Mouse (Mus musculus): Measurements from ENCODE around the gene AI597479.

AI597479 gene

GRCm38 (mm10) chr1:43112882-43113281 is 14.4 kb downstream of the AI597479 start:
- ChIA-PET POLR2A (no interaction called here), CTCF (interaction anchor here in 3 of 4 experiments (0.8 kb wide), 3 partner anchors 12 to 156 kb away, joined by 3 to 8 read pairs (median 4); no protein-coding TSS in a partner anchor)

GRCm38 (mm10) chr1:43117435-43117834 is 18.9 kb downstream of the AI597479 start:
- POLR2A ChIA-PET, result interaction anchor here in 1 of 4 experiments (1.2 kb wide), 1 partner anchor 8 kb away, joined by 3 read pairs; no protein-coding TSS in a partner anchor

GRCm38 (mm10) chr1:43120950-43121349 is 22.4 kb downstream of the AI597479 start:
- ChIA-PET POLR2A (no interaction called here), CTCF (no interaction called here)

More at GRCm38 (mm10) chr1:43117435-43117834, 18.9 kb downstream of the AI597479 start:
- CTCF ChIA-PET, result interaction anchor here in 1 of 4 experiments (1.0 kb wide), 1 partner anchor 22 kb away, joined by 3 read pairs; no protein-coding TSS in a partner anchor

- CTCF ChIA-PET, result no interaction called here
These were observed 24.1 kb downstream of the AI597479 start for GRCm38 (mm10) chr1:43122616-43123015.

GRCm38 (mm10) chr1:43124726-43125125 is 26.2 kb downstream of the AI597479 start:
- POLR2A ChIA-PET, result interaction anchor here in 2 of 4 experiments (0.7 to 1.3 kb wide), 2 partner anchors 32 to 819 kb away, joined by 3 to 4 read pairs; no protein-coding TSS in a partner anchor
- CTCF ChIA-PET, result interaction anchor here in 2 of 4 experiments (0.5 to 2.5 kb wide), 4 partner anchors 11 to 1125 kb away, joined by 3 to 10 read pairs (median 4); no protein-coding TSS in a partner anchor

More at GRCm38 (mm10) chr1:43122616-43123015, 24.1 kb downstream of the AI597479 start:
- POLR2A ChIA-PET, result no interaction called here

- ChIA-PET CTCF (interaction anchor here in 1 of 4 experiments (1.1 kb wide), 1 partner anchor 12 kb away, joined by 4 read pairs; no protein-coding TSS in a partner anchor), POLR2A (interaction anchor here in 1 of 4 experiments (0.6 kb wide), 1 partner anchor 277 kb away, joined by 3 read pairs; no protein-coding TSS in a partner anchor)
These were observed 28.7 kb downstream of the AI597479 start for GRCm38 (mm10) chr1:43127196-43127595.

GRCm38 (mm10) chr1:43127820-43128610 is 29.5 kb downstream of the AI597479 start:
- ChIA-PET POLR2A (no interaction called here), CTCF (interaction anchor here in 1 of 4 experiments (1.1 kb wide), 1 partner anchor 11 kb away, joined by 4 read pairs; no protein-coding TSS in a partner anchor)

- ChIA-PET CTCF (interaction anchor here in 1 of 4 experiments (1.2 kb wide), 1 partner anchor 9 kb away, joined by 3 read pairs; no protein-coding TSS in a partner anchor), POLR2A (no interaction called here)
These were observed 31.9 kb downstream of the AI597479 start for GRCm38 (mm10) chr1:43130219-43130981.

- CTCF ChIA-PET, result interaction anchor here in 1 of 4 experiments (1.0 kb wide), 1 partner anchor 8 kb away, joined by 4 read pairs; no protein-coding TSS in a partner anchor
- POLR2A ChIA-PET, result no interaction called here
These were observed 33.1 kb downstream of the AI597479 start for GRCm38 (mm10) chr1:43131591-43131990.

- ChIA-PET POLR2A (interaction anchor here in 1 of 4 experiments (1.3 kb wide), 1 partner anchor 43 kb away, joined by 3 read pairs; no protein-coding TSS in a partner anchor), CTCF (interaction anchor here in 1 of 4 experiments (0.9 kb wide), 1 partner anchor 121 kb away, joined by 3 read pairs; no protein-coding TSS in a partner anchor)
These were observed 38.0 kb downstream of the AI597479 start for GRCm38 (mm10) chr1:43136488-43137029.

- POLR2A ChIA-PET, result interaction anchor here in 1 of 4 experiments (0.6 kb wide), 1 partner anchor 249 kb away, joined by 5 read pairs; no protein-coding TSS in a partner anchor
- CTCF ChIA-PET, result interaction anchor here in 1 of 4 experiments (0.7 kb wide), 1 partner anchor 595 kb away, joined by 4 read pairs; no protein-coding TSS in a partner anchor
These were observed 38.8 kb downstream of the AI597479 start for GRCm38 (mm10) chr1:43137334-43137733.

- ChIA-PET CTCF (interaction anchor here in 3 of 4 experiments (0.5 to 2.4 kb wide), 14 partner anchors 11 to 600 kb away, joined by 3 to 58 read pairs (median 6); partner anchors contain the start of genes AI597479 (in 1 of the 3) and Tgfbrap1 (in 1 of the 3)), POLR2A (no interaction called here)
These were observed 39.8 kb downstream of the AI597479 start for GRCm38 (mm10) chr1:43138268-43138812.

GRCm38 (mm10) chr1:43139587-43140266 is 41.2 kb downstream of the AI597479 start:
- ChIA-PET POLR2A (interaction anchor here in 3 of 4 experiments (0.6 to 1.7 kb wide), 4 partner anchors 124 to 605 kb away, joined by 3 to 4 read pairs (median 3); no protein-coding TSS in a partner anchor), CTCF (interaction anchor here (0.5 to 2.4 kb wide), 53 partner anchors 8 to 1864 kb away, joined by 3 to 58 read pairs (median 4); partner anchors contain the start of genes AI597479 (in 2 of the 4), Tgfbrap1 (in 2 of the 4) and Tpp2 (in 1 of the 4))

- ChIA-PET POLR2A (no interaction called here), CTCF (no interaction called here)
These were observed 43.0 kb downstream of the AI597479 start for GRCm38 (mm10) chr1:43141555-43141961.

GRCm38 (mm10) chr1:43142849-43143248 is 44.3 kb downstream of the AI597479 start:
- POLR2A ChIA-PET, result interaction anchor here in 1 of 4 experiments (1.2 kb wide), 1 partner anchor 130 kb away, joined by 3 read pairs; no protein-coding TSS in a partner anchor
- CTCF ChIA-PET, result no interaction called here

- POLR2A ChIA-PET, result interaction anchor here in 1 of 4 experiments (1.2 kb wide), 1 partner anchor 130 kb away, joined by 3 read pairs; no protein-coding TSS in a partner anchor
- CTCF ChIA-PET, result interaction anchor here in 1 of 4 experiments (0.7 kb wide), 1 partner anchor 121 kb away, joined by 3 read pairs; no protein-coding TSS in a partner anchor
These were observed 44.8 kb downstream of the AI597479 start for GRCm38 (mm10) chr1:43143284-43143683.

GRCm38 (mm10) chr1:43143791-43144190 is 45.3 kb downstream of the AI597479 start:
- ChIA-PET POLR2A (no interaction called here), CTCF (interaction anchor here in 1 of 4 experiments (0.7 kb wide), 1 partner anchor 120 kb away, joined by 3 read pairs; no protein-coding TSS in a partner anchor)

All from embryonic stem cell, embryonic (primary cell).